Mouse (Mus musculus): ENCODE results near the gene Scamp4.
"Not testable (repeated sequence)": the region's sequence is repeated elsewhere in the genome, so short reads cannot be mapped to it uniquely, and the experiment has no call there.

The Scamp4 gene

GRCm38 (mm10) chr10:80578131-80578750 is 24.4 kb upstream of the Scamp4 start:
- peak; percentile 50 to 66 for DNase-seq (ENCODE audit: low spot score in 2 of 2)

DNA sequence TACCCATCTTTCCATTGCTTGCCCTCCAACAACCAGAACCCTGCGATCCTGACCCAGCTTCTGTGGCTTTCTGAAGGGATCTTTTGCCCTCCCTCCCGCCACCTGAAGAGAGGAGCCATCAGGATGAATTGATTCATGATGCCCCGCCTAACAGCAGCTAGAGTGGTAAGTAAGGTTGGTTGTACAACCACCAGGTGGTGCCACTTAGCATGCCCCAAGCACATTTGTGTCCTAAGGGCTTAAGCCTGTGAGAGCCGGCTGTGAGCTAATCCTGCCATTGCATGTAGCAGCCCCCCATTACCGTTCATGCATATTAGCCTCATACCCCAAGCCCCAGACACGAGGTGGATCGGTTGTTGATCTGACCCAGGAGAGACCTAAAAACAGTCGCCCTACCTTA is 23.8 kb upstream of the Scamp4 start:
- peak in 1 of 2 experiments; percentile 59 for DNase-seq (ENCODE audit: low spot score in 2 of 2)

GRCm38 (mm10) chr10:80583047-80583446 is 19.6 kb upstream of the Scamp4 start:
- no peak for DNase-seq (ENCODE audit: low spot score in 2 of 2)

DNA sequence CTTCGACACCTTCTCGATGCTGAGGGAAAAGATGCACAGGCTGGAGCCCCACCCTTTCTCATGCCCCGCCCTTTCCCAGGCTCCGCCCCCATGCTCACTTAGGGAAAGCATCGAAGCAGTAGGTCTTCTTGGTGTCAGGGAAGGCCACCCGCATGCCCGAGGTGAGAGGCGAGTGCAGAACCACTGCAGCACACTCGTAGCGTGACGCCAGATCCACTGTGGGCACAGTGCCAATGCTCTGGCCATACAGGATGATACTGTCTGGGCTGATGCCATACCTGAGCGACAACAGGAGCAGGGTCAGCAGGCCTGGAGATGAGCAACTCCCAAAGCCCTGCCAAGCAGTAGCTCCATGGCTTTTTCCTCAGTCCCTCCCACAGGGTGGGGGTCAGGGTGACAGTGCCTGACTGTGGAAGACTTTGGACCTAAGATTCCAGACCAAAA is 18.6 kb upstream of the Scamp4 start:
- DNase-seq (ENCODE audit: low spot score in 2 of 2): no peak

DNA sequence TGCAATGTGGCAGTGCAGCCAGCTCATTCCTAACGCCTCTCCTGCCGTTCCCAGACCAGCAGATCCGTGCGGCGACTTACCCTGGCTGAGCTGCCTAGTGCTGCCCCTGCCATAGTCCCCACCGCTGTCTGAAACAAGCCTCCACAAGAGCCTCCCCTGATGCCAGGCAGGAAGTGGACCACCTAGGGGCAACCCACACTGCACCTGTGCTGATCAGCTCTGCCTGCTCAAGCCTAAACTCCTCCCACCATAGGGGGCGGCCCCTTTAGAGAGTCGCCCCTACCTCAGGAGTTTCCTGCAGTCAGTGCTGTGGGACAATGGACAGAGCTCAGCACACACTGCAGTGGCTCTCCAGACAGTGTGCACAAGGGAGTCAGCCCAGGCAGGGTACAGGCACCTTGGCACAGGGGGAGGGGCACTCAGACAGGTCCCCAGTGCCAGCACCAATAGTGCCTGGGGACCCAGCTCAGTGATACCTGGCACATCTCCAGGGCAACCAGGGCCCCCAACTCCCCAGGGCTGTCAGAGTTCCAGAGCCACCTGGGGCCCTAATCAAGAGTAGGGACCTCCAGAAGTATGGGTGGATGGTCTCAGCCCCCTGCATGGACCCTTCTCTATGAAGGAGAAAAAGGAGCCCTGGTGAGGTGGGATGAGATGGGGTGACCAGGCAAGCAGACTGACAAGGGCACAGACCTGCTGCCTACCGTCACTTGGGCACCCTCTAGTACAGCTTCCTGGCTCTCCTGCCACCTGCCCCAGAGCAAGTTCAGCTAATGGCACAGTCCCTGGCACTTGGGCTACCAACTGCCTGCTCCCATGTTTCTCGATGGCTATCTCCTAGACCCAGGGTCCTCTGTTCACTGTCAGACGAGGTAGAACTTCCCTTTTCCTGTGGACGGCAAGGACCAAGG is 17.8 kb upstream of the Scamp4 start:
- DNase-seq (ENCODE audit: low spot score in 2 of 2): no peak

DNA sequence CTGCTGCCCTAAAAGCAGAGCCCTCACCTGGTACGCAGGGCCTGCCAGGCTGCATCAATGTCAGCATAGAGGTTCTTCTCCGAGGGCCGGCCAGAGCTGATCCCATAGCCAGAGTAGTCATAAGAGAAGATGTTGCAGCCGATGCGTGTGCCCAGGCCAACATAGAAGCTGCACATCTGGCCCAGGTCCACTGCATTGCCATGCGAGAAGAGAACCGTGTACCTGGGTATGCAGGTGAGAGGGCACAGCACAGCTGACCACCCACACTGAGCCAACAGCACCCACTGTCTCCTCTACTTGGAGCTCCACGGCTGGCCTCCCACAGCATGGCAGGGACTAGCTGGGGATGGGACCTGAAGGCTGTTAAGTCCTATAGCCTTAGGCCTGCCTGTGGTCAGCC is 17.1 kb upstream of the Scamp4 start:
- DNase-seq (ENCODE audit: low spot score in 2 of 2): no peak

GRCm38 (mm10) chr10:80586407-80587304 is 16.0 kb upstream of the Scamp4 start:
- no peak for DNase-seq (ENCODE audit: low spot score in 2 of 2)

- DNase-seq (ENCODE audit: low spot score in 2 of 2): no peak
Observed at GRCm38 (mm10) chr10:80587305-80587657, 15.4 kb upstream of the Scamp4 start.

DNA sequence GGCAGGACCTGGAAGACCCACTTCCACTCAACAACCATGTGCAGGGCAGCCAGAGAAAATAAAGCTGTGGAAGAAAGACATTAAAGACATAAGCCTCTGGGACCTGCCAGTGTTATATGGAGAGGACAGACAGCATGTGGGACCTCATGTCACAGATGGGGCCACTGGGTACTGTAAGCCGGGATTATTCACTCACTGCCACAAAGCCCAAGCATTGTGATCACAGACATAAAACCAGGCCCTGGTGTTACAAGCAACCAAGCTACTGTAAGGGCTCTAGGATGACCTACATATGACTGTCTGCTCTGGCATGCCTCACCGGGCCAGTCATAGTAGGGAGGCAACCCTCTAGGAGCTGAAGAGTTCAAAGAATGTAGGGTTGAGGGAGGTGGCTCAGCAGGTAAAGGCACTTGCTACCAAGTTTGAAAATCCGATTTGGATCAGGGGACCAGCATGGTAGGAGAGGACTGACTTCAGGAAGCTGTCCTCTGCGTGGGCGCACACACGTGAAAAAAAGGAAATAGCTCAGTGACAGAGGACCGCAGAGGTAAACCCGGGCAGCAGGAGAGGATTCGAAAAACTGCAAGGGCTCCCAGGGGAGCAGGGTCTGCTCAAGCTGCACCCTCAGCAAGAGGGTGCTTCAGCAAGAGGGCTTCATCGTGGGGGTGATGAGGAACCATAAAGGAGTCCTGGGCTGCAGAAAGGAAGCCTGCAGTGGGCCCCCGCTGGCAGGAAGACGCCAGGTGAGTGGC is 13.4 kb upstream of the Scamp4 start:
- DNase-seq (ENCODE audit: low spot score in 2 of 2): peak in 1 of 2 experiments; percentile 44

DNA sequence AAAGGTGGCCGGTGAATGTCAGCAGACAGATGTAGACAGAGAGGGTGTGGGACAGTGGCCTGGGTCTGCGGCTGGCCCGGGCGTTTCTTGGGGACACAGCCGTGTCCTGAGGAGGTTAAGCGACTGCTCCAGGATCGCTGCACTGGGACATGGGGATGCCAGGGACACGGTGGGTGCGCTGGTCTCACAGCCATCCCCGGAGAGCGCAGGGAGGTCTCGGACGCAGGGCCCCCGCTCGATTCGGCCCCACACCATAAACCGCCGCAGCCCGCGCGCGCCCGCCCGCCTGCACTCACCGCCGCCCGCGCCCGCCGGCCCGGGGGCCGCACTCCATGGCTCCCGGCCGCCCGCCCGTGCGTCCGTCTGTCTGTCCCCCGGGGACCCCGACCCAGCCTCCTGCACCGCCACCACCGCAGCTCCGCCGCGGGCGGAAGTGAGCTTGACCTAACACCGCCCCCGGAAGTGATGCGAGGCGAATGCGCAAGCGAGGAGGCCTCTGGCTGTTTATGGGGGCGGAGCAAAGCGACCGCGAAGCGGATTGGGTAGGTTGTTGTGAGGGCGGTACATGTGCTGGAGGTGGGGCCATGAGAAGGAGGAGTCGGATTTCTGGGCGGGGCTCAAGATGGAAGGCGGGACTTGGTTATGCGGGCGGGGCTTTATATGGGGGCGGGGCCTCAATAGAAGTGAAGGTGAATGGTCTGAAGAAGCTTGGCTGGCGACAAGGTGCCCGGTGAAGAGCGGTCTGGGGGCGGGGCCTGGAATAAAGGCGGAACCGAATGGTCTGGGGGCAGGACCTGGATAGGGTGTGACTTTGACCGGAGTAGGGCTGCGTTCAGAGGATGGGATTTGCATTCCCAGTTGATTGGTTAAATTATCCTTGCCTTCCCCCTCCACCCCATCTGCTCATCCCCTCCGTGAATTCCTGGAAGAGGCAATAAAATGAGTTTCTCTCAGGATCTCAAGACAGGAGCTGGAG is 12.5 kb upstream of the Scamp4 start, which contains the start of gene Abhd17a:
TSS of gene Abhd17a (minus strand) at position 463 of the 976 bp plus-strand sequence.
- DNase-seq (ENCODE audit: low spot score in 2 of 2): peak; percentile 89 to 90

GRCm38 (mm10) chr10:80596318-80596717 is 6.4 kb upstream of the Scamp4 start:
- DNase-seq (ENCODE audit: low spot score in 2 of 2): no peak

- no peak for DNase-seq (ENCODE audit: low spot score in 2 of 2)
Observed at GRCm38 (mm10) chr10:80603364-80603763, 692 bp downstream of the Scamp4 start.

DNA sequence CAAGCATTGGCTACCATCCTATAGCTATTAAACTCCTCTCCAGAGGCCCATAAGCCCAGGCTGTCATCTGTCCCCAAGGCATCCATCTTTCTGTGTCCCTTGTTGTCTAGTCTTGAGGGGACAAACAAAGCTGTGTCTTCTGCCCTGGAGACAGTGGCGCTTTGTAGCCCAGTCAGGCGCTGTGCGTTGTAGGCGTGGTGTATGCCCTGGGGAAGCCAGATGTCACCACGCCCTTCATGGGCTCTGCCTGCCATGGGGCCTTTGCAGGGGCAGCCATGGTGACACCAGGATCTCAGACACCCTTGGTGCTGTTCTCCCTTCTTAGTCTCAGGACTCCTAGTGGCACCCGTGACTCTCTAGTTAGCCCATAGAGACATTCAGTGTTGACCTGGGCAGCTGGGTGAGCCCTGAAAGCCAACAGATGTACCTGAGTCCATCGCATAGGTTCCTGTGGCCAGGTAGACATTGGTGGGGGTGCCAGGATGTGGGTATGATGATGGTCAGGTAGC is 1.4 kb downstream of the Scamp4 start:
- DNase-seq (ENCODE audit: low spot score in 2 of 2): no peak

GRCm38 (mm10) chr10:80604988-80605387 is 2.3 kb downstream of the Scamp4 start:
- no peak for DNase-seq (ENCODE audit: low spot score in 2 of 2)

DNA sequence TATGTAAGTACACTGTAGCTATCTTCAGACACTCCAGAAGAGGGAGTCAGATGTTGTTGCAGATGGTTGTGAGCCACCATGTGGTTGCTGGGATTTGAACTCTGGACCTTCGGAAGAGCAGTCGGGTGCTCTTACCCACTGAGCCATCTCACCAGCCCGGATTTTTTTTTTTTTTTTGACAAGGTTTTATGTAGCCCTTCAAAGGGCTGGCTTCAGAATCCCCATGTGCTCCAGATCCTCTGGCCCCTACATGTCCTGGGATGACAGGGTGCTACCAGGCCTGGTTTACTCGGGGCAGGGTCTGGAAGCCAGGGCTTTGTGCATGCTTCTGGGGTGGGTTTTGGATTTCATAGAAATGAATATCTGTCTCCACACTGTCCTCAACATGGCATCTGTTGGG is 3.0 kb downstream of the Scamp4 start, which contains the start of gene Gm49322:
TSS of gene Gm49322 (plus strand) at position 301 of the 400 bp plus-strand sequence.
- DNase-seq (ENCODE audit: low spot score in 2 of 2): not testable (repeated sequence)

- DNase-seq (ENCODE audit: low spot score in 2 of 2): no peak
Observed at GRCm38 (mm10) chr10:80606306-80606705, 3.6 kb downstream of the Scamp4 start.

- no peak for DNase-seq (ENCODE audit: low spot score in 2 of 2)
Observed at GRCm38 (mm10) chr10:80606737-80607350, 4.2 kb downstream of the Scamp4 start.

DNA sequence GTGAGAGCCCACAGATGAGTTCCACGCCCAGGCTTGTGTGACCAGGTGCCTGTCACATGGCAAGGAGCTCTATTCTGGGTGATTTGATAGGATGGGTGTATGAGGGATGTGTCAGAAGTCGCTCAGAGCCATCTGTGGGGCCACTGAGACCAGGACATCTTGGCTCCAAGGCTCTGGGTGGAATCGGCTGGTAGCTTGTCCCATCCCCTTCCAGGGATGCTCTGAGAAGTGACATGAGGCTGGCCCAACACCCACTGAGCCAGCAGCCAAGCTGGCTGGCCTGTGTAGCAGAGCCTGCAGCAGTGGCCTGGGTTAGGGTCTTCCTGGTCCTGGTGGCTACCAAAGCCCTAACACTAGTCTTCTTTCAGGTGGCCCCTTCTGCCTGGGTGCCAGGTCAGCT is 5.8 kb downstream of the Scamp4 start:
- no peak for DNase-seq (ENCODE audit: low spot score in 2 of 2)

GRCm38 (mm10) chr10:80609269-80609924 is 6.7 kb downstream of the Scamp4 start:
- DNase-seq (ENCODE audit: low spot score in 2 of 2): no peak

Measured in right cerebral cortex, adult 2 months (tissue).